Mouse (Mus musculus) lung, postnatal 14 days (tissue): Measurements from ENCODE around the gene Mcrip2.
"Not testable (repeated sequence)": the region's sequence is repeated elsewhere in the genome, so short reads cannot be mapped to it uniquely, and the experiment has no call there.

Experiments
- DNase-seq: peaks from one replicate; pipeline ENCODE4 v3.0.0; 2021

Gene Mcrip2

GRCm38 (mm10) chr17:25880196-25880910, 11.8 kb upstream of the Mcrip2 start, which contains the start of gene Wfikkn1:
Gene Wfikkn1 (minus strand): TSS chr17:25880858.
- DNase-seq, result no peak

DNA sequence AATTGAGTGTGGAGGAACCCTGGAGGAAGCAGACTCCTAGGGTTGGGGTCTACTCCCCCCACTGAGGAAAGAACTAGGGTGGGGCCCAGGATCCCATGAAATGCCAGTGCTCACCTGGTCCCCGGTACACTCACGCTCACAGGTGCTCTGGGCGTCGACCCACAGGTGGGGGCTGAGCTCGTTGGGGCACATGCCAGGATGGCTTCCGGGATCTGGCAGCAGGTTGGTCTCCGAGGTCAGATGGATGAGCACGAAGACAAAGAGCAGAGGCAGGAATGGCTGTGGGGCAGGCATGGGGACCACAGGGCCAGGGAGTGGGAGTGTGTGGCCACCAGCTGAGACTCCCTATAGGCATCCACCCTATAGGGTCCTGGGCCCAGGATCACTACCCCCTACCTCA, 11.2 kb upstream of the Mcrip2 start:
- DNase-seq, result no peak

GRCm38 (mm10) chr17:25879261-25879660, 10.7 kb upstream of the Mcrip2 start:
- DNase-seq, result peak; percentile 35

DNA sequence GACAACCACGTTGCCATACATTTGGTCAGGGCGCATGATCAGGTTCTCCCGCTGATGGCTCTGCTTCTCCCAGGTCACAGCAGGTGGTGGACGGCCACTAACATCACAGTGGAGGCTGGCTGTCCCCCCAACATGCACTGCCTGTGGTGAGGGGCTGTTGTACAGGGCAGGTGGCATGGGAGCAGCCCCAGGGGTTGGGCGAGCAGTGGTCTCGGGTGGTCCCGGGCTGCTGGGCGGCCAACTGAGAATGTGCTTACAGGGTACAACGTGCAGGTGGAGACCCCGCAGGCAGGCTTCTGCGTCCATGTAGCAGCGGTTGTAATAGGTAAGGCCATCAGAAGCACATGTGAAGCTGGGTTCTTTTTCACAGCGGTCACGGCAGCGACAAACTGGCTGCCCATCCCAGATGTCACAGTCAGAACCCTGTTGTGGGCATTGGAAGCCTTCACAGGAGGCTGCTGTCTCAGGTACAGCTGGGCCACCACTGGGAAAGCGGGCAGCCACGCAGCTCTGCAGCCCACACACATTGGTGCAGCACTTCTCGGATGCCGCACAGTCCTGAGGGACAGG, 10.1 kb upstream of the Mcrip2 start:
- no peak for DNase-seq

DNA sequence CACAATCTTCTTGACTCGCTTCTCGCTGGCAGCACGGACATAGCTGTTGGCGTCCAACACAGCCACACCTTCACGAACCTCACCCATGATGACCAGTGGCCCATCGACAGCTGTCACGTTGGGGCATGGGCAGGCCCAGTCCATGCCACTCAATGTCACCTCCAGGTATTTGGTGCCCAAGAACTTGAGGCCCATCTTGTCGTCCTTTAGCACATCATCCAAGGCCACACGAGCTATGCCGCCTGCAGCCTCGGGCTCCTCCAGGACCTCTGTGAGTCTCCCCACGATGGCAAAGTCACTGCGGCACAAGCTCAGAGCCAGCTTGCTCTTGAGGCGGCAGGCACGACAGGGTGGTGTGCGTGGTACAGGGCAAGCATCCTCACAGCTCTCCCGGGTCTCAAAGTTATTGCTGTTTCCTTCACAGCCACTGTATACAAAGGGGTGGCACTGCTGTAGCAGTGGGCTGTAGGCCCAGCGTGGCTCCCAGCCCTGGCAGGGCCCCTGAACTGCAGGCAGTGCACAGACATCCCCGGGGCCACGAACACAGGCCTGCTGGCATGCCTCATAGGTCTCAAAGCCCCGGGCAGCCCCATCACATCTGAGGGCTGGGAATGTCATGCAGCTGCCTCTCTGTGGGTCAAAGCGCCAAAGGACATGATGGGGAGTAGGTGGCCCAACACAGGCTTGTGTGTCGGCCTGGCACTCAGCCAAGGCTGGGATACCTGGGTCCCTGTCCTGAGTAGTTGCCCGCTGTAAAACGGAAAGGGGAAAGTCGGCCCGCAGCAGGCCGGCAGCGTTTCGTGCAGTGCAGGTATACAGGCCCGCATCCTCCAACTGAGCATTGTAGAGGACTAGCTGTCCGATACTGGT, 9.4 kb upstream of the Mcrip2 start:
- DNase-seq, result no peak

GRCm38 (mm10) chr17:25877025-25877424, 8.5 kb upstream of the Mcrip2 start:
- no peak for DNase-seq

DNA sequence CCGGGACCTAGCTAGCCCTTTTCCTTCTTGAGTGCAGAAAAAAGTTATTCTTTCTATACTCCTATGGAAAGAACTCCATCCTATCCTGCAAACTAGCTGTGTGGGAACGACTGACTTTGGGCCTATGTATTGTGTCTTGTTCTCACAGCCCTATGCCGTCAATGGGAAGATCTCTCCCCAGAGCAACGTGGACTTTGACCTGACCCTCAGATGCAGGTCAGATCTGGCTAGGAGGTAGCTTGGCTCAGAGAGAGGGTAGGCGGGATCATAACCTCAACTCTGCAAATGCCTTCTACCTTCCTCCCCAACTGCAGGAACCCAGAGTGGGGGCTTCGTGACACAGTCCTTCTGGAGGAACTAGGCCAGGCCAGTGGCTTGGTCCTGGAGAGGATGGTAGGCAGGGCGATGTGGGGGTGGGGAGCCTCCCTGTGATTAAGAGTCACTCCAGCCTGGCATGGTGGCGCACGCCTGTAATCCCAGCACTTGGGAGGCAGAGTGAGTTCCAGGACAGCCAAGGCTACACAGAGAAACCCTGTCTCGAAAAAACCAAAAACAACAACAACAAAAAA, 7.9 kb upstream of the Mcrip2 start:
- no peak for DNase-seq

GRCm38 (mm10) chr17:25875171-25876136, 6.9 kb upstream of the Mcrip2 start:
- peak; percentile 88 for DNase-seq

DNA sequence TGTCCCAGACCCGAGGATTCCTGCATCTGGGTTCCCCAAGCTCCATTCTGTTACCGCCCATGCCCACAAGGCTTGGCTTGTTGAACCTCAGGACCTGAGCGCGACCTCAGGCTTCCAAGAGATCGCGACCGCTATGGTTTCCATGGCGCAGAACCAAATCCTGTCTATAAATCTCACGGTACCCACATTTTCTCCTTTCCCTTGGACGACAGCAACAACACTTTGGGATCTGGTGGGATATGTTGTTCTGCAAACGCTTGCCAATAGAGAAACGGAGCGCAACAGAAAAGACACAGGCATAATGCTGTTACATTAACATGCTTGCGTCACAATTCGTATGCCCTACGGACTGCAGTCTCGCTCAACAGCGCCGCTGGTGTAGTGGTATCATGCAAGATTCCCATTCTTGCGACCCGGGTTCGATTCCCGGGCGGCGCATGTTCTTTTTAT, 6.2 kb upstream of the Mcrip2 start, which contains the start of gene Mettl26:
Gene Mettl26 (plus strand): TSS at position 354 of the 450 bp plus-strand sequence.
- peak; percentile 98 for DNase-seq

GRCm38 (mm10) chr17:25874148-25874720, 5.7 kb upstream of the Mcrip2 start:
- no peak for DNase-seq

DNA sequence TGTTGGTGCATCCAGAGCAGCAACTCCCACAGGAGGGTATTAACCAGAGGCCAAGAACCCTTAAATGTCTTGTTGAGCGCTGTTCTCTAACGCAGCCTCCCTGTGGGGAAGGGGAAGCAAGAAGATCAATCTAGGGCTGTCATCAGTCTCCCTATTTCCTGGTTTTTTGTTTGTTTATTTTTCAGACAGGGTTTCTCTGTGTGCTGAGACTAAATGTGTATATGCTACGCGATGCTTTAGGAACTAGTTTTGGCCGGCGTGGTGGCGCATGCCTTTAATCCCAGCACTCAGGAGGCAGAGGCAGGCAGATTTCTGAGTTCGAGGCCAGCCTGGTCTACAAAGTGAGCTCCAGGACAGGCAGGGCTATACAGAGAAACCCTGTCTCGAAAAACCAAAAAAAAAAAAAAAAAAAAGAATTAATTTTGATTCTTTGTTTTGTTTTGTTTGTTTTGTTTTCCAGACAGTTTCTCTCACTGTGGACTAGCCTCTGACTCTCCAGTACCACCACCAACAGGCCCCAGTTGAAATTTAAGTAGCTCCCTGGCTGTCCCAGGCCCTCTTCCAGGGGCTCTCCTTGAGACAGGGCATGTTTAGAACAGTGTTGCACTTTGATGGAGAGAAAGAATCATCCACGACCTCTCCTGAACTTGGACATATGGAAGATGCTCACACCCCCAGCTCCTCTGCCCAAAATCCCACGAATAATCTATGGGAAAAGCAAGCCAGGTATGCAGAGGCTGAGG, 5.0 kb upstream of the Mcrip2 start:
- DNase-seq, result no peak

DNA sequence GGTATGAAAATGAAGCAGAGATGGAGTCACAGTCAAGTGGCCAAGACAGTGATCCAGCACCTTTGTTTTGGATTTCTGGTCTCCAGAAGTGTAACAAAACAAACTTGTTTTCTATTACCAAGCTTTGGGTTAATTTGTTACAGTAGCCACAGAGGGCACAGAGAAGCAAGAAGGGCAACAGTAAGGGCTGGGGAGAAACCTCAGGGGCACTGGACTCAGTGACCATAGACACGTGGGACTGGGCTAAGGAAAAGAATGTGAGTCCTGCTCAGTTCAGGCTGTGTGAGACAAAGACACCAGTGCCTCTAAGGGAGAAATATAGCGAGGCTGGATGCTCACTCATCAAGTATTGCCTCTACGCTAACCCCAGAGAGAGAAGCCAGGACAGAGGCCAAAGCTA, 4.1 kb upstream of the Mcrip2 start:
- no peak for DNase-seq

DNA sequence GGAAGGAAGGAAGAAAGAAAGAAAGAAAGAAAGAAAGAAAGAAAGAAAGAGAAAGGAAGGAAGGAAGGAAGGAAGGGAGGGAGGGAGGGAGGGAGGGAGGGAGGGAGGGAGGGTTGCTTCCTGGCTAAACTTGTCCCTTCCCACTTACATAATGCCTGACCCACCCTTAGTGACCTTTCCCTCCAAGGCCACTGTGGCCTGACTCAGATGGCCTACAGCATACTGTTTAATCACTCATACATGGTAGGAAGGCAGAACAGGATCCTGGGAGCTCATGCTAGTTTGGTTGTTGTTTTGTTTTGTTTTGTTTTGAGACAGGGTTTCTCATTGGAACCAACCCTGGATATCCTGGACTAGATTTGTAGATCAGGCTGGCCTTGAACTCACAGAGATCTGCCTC, 3.0 kb upstream of the Mcrip2 start:
- DNase-seq, result not testable (repeated sequence)

DNA sequence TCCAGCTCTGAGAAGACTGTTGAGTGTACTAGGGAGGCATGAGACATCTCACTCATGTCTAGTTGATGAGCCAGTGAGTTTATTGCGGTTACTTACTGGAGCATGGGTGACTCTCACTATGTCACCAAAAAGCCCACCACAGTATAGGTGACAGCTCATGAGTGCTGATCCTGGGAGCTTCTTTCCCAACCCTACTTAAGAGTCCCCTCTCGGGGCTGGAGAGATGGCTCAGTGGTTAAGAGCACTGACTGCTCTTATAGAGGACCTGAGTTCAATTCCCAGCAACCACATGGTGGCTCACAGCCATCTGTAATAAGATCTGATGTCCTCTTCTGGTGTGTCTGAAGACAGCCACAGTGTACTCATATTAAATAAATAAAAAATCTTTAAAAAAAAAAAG, 1.4 kb upstream of the Mcrip2 start:
- no peak for DNase-seq

GRCm38 (mm10) chr17:25869498-25869897, 934 bp upstream of the Mcrip2 start:
- no peak for DNase-seq

- peak; percentile 52 for DNase-seq
Observed at GRCm38 (mm10) chr17:25867836-25868600, 546 bp downstream of the Mcrip2 start.

DNA sequence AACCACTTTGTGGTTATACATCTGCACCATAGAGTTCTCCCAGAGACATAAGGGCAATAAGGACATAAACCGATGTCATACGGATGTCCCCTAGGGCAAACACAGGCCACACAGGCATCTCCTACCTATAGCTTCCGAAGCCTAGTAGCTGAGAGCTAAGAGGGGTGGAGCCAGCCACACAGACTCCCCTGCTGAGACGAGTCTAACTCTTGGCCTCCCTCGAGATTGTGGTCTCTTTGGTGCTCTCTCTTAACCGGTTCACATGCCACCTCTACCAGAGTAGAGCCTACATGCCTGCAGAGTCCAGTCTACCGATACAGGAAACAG, 1.1 kb downstream of the Mcrip2 start:
- no peak for DNase-seq

DNA sequence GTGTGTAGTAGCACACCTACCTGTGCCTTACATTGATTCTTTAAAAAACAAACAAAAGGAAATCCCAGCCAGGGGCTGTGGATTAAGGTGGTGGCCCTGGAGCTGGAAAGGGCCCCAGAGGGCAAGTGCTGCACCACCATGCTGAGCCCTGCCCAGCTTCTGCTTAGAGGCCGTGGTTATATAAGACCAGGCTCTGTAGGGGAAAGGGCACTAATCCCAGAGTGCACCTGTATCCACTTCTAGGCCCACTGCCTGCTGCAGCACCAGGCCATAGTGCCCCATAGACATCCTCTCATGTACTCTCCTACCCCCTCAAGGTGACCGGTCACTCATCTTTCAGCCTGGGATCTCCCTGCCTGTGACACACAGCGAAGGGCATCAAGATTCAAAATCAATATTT, 2.4 kb downstream of the Mcrip2 start:
- DNase-seq, result no peak

- DNase-seq, result no peak
Observed at GRCm38 (mm10) chr17:25865288-25865687, 3.3 kb downstream of the Mcrip2 start.

DNA sequence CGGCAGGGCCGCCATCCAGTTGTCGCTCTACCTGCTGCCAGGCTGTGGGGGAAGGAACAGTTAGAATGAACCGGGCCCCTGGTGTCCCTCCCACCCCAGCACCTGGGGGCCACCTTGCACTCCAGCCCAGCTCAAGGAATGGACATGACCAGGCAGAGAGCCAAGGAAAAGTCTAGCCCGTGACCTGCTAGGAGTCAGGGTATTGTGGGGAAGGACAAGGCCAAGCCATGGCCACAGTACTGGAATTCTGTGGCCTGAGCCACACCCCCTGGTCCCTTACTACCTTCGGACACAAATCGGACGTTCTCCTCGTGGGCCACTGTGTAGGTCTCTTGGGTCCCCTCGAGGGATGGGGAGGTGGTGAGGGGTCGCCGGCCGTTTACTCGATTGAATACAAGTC, 4.3 kb downstream of the Mcrip2 start:
- DNase-seq, result no peak
